Mouse (Mus musculus) cerebellum, adult 2 months (tissue): Measurements from ENCODE around the gene Egfl8.

Source experiments
- CTCF ChIP-seq: fragments of 200-500 bp; IDR thresholded peaks from 2 replicates; pipeline ENCODE4 v1.5.1; 2011; ENCODE audit warnings: low read depth, mild to moderate bottlenecking, control low read depth, low read length, moderate library complexity, borderline replicate concordance; ENCODE audit not compliant: insufficient read depth
- POLR2A ChIP-seq: fragments of 200-500 bp; IDR thresholded peaks from 2 replicates; pipeline ENCODE4 v1.6.1; 2011; ENCODE audit warnings: low read length, control low read depth, borderline replicate concordance; ENCODE audit not compliant: insufficient read depth

GRCm38 (mm10) chr17:34659181-34659896, 43.6 kb upstream of the Egfl8 start:
- TF ChIP-seq CTCF (no peak), POLR2A (no peak)
